ENCODE assay signal across 7 mouse cellular contexts in the genomic region with DNA sequence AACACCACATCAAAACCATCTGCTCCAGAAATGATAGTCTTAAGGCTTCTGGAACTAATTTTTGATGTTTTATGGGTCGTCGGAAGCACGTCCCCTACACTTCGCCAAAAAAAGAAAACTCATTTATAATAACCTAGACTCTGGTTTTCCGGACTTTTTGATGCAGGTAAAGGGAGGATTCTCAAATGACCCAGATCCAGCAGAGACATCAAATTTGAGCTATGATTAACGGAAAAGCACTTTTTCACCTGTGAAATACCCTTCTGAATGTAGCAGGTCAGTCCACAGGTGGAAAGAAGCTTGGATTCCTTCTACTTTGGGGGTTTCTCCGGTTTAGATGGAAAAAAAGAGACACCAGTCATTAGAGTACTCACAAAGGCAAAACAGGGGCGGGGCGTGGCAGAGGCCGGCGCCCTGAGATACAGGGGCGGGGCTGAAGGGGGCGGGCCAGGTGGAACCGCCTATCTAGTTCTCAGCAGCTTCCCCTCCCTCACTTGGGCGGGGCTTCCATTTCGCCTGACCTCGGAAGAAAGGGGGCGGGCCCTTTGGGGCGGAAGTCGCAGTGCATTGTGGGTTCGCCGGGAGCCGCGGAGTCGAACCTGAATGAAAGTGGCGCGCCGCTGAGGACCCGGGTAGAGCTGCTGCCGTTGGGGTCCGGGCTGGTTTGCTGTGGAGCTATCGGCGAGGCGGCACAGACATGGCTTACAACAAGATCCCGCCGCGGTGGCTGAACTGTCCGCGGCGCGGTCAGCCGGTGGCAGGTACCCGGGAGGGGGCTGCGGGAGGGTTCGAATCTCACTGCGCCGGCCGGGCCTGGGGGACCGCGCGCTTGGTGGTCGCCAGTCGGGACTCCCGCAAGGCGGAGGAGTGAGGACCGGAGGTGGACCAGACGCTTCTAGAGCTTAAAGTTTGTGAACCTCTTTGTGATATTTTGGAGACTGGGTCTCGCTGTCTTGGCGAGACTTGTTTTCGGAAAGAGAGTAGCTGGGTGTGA. TPM values are rescaled to one million over a fixed set of nuclear protein-coding genes. Genes with fewer than 3 reads are reported as not detected.
DNase-seq lines count a peak whose midpoint lies in the region; ATAC-seq and TF ChIP-seq lines count a peak whose summit lies in the region.

A gene (plus strand): TSS at position 548 of the 994 bp plus-strand sequence.

- H3K27ac ChIP-seq in embryonic facial prominence, embryonic 10.5 days (replicated peaks), result peak within 1 kb of the TSS; percentile 88
- peak within 1 kb of the TSS; percentile 75 for H3K27ac ChIP-seq in intestine, postnatal 0 days (ENCODE audit: low read depth, low read length)
- H3K27ac ChIP-seq in midbrain, embryonic 12.5 days (replicated peaks), result peak within 1 kb of the TSS; percentile 49
- H3K27ac ChIP-seq in small intestine, adult 2 months (ENCODE audit: insufficient read depth, low read depth, low read length), result no peak within 1 kb of the TSS; the same call in 1 of the 2 replicates

- peak within 1 kb of the TSS; percentile 96 for H3K4me3 ChIP-seq in embryonic facial prominence, embryonic 10.5 days
- peak within 1 kb of the TSS; percentile 75 for H3K4me3 ChIP-seq in intestine, postnatal 0 days (ENCODE audit: low read depth, low read length)
- H3K4me3 ChIP-seq in midbrain, embryonic 12.5 days, result peak within 1 kb of the TSS; percentile 75
- H3K4me3 ChIP-seq in small intestine, adult 2 months (ENCODE audit: low read depth, low read length), result peak within 1 kb of the TSS; percentile 93

- H3K9ac ChIP-seq in intestine, postnatal 0 days (ENCODE audit: low read depth, low read length), result peak within 1 kb of the TSS; percentile 87
- peak within 1 kb of the TSS; percentile 77 for H3K9ac ChIP-seq in midbrain, embryonic 12.5 days (replicated peaks)

- peak; percentile 98 for DNase-seq in adrenal gland, postnatal 10 days
- DNase-seq in embryonic facial prominence, embryonic 10.5 days (ENCODE audit: low spot score), result peak; percentile 98
- DNase-seq in gonadal fat pad, adult 2 months (ENCODE audit: low read depth), result peak; percentile 45
- DNase-seq in left cerebral cortex, postnatal 4 days, result peak; percentile 97

- intact Hi-C loops in left cerebral cortex, postnatal 4 days (cut with DNase I), result no loop called here

- no peaks in the 10 kb centered on the region for H3K27me3 ChIP-seq in embryonic facial prominence, embryonic 10.5 days (replicated peaks; ENCODE audit: low read depth, poor library complexity, severe bottlenecking)
- no peaks in the 10 kb centered on the region for H3K27me3 ChIP-seq in intestine, postnatal 0 days (replicated peaks; ENCODE audit: control insufficient read depth, insufficient read depth, low read length)
- no peaks in the 10 kb centered on the region for H3K27me3 ChIP-seq in midbrain, embryonic 12.5 days
- H3K27me3 ChIP-seq in small intestine, adult 2 months (ENCODE audit: control insufficient read depth, insufficient read depth, low read length), result no peaks in the 10 kb centered on the region

- H3K36me3 ChIP-seq in embryonic facial prominence, embryonic 10.5 days (replicated peaks), result peaks cover 9% of the 10 kb centered on the region; the same call in 1 of the 2 replicates
- H3K36me3 ChIP-seq in intestine, postnatal 0 days (ENCODE audit: control insufficient read depth, insufficient read depth), result no peaks in the 10 kb centered on the region
- 0 out of 2 replicates have a peak, but pooled peaks cover 3% of the 10 kb centered on the region for H3K36me3 ChIP-seq in midbrain, embryonic 12.5 days
- H3K36me3 ChIP-seq in small intestine, adult 2 months (ENCODE audit: control insufficient read depth, insufficient read depth, low read length), result no peaks in the 10 kb centered on the region

- peak within 1 kb of the TSS; percentile 71 for H3K4me2 ChIP-seq in intestine, postnatal 0 days (replicated peaks; ENCODE audit: low read depth)
- H3K4me2 ChIP-seq in midbrain, embryonic 12.5 days (replicated peaks), result peak within 1 kb of the TSS; percentile 72

- peaks cover 13% of the 10 kb centered on the region; the same call in 1 of the 2 replicates for H3K4me1 ChIP-seq in embryonic facial prominence, embryonic 10.5 days
- no peaks in the 10 kb centered on the region for H3K4me1 ChIP-seq in intestine, postnatal 0 days (replicated peaks; ENCODE audit: control insufficient read depth, insufficient read depth, low read length)
- H3K4me1 ChIP-seq in midbrain, embryonic 12.5 days, result peaks cover 6% of the 10 kb centered on the region
- peaks cover 2% of the 10 kb centered on the region; the same call in 1 of the 2 replicates for H3K4me1 ChIP-seq in small intestine, adult 2 months (ENCODE audit: control insufficient read depth, insufficient read depth, insufficient read length, low read length)

- 3% methylated on average over 60 of the region's 60 CpGs for WGBS in embryonic facial prominence, embryonic 10.5 days
- 3% methylated on average over 60 of the region's 60 CpGs for WGBS in intestine, postnatal 0 days
- WGBS in midbrain, embryonic 12.5 days, result 5% methylated on average over 60 of the region's 60 CpGs
- 3% methylated on average over 60 of the region's 60 CpGs for WGBS in small intestine, adult 2 months

- H3K9me3 ChIP-seq in embryonic facial prominence, embryonic 10.5 days, result no peaks in the 10 kb centered on the region
- H3K9me3 ChIP-seq in intestine, postnatal 0 days (ENCODE audit: control insufficient read depth), result no peaks in the 10 kb centered on the region
- H3K9me3 ChIP-seq in midbrain, embryonic 12.5 days, result no peaks in the 10 kb centered on the region

- TF ChIP-seq CTCF in intestine, postnatal 0 days (IDR thresholded peaks at IDR 0.05; ENCODE audit: low read depth), result no peak
- no peak for TF ChIP-seq CTCF in small intestine, adult 2 months (IDR thresholded peaks at IDR 0.05; ENCODE audit: extremely low read depth, insufficient read length, insufficient replicate concordance, low read depth, low read length)

- no peak; the same call in 1 of the 2 replicates for TF ChIP-seq POLR2A in small intestine, adult 2 months (IDR thresholded peaks at IDR 0.05; ENCODE audit: low read depth, low read length)

- peak; percentile 96 for ATAC-seq in intestine, postnatal 0 days
- ATAC-seq in midbrain, embryonic 12.5 days (ENCODE audit: low FRiP score, low read depth), result peak; percentile 95

RNA-seq across cellular contexts. Expression of the gene that starts here (rescaled TPM):
- 10 to 100 TPM; 23.5 to 25.5 TPM for total RNA-seq in adrenal gland, postnatal 10 days (2021)
- polyA plus RNA-seq in embryonic facial prominence, embryonic 10.5 days (2016; fragmentation: Nextera tagmentation; extraction: Ambion mirVana), result 32.6 and 34.3 TPM in 2 replicates
- polyA plus RNA-seq in gonadal fat pad, adult 2 months (2012; rRNA removed), result 2.0 and 2.9 TPM in 2 replicates
- 7.7 and 10.0 TPM in 2 replicates for polyA plus RNA-seq in intestine, postnatal 0 days (2015; fragmentation: Nextera tagmentation; extraction: Ambion mirVana)
- 10 to 100 TPM; 25.7 to 29.4 TPM for total RNA-seq in left cerebral cortex, postnatal 4 days (2021)
- 34.1 and 35.1 TPM in 2 replicates for polyA plus RNA-seq in midbrain, embryonic 12.5 days (2016; fragmentation: Nextera tagmentation; extraction: Ambion mirVana)
- polyA plus RNA-seq in small intestine, adult 2 months (2012; rRNA removed), result 0.65 and 1.5 TPM in 2 replicates

Comparison
In these comparisons a context has a peak if more than half of its experiments do, and no peak if none do; other contexts are left out.
1. DNase-seq: peak in every context shown above with its lines; median percentile 98 in adrenal gland, postnatal 10 days; 98 in embryonic facial prominence, embryonic 10.5 days; 97 in left cerebral cortex, postnatal 4 days; 45 in gonadal fat pad, adult 2 months.